Mouse (Mus musculus) stomach, embryonic 14.5 days (tissue): ENCODE measurements around the gene Macrod2. TPM values are rescaled to one million over a fixed set of nuclear protein-coding genes. Genes with fewer than 3 reads are reported as not detected.

Source experiments
- ATAC-seq: fragments of 200-750 bp; cut with Nextera tagmentation; 2 replicates; pipeline ENCODE4 v1.8.0; 2017; ENCODE audit warnings: low read depth, moderate TSS enrichment; ENCODE audit not compliant: insufficient number of reproducible peaks, insufficient read depth, low FRiP score
- H3K27ac ChIP-seq: fragments of 300-500 bp; sonication (generic); 2 replicates; pipeline ENCODE4 v1.5.1; 2014; ENCODE audit warnings: mild to moderate bottlenecking, low read length, moderate library complexity, mixed read lengths
- H3K27me3 ChIP-seq: fragments of 300-500 bp; sonication (generic); 2 replicates; pipeline ENCODE4 v1.6.1; 2014; ENCODE audit warnings: low read length, control low read depth, mixed read lengths; ENCODE audit not compliant: control insufficient read depth, insufficient read depth
- H3K36me3 ChIP-seq: fragments of 300-500 bp; sonication (generic); 2 replicates; pipeline ENCODE4 v1.6.1; 2014; ENCODE audit warnings: mild to moderate bottlenecking, control low read depth, low read length, moderate library complexity, mixed read lengths; ENCODE audit not compliant: control insufficient read depth, insufficient read depth
- H3K4me1 ChIP-seq: fragments of 300-500 bp; sonication (generic); 2 replicates; pipeline ENCODE4 v1.6.1; 2014; ENCODE audit warnings: low read length, control low read depth, mixed read lengths; ENCODE audit not compliant: control insufficient read depth, insufficient read depth
- H3K4me2 ChIP-seq: fragments of 300-500 bp; sonication (generic); replicated peaks from 2 replicates; pipeline ENCODE4 v1.6.1; 2014; ENCODE audit warnings: low read depth, low read length, control low read depth
- H3K4me3 ChIP-seq: fragments of 300-500 bp; sonication (generic); 2 replicates; pipeline ENCODE4 v1.5.1; 2014; ENCODE audit warnings: low read depth, low read length, control low read depth
- H3K9ac ChIP-seq: fragments of 300-500 bp; sonication (generic); replicated peaks from 2 replicates; pipeline ENCODE4 v1.6.1; 2014; ENCODE audit warnings: low read depth, mild to moderate bottlenecking, control low read depth, low read length, moderate library complexity, mixed read lengths
- H3K9me3 ChIP-seq: fragments of 300-500 bp; sonication (generic); 2 replicates; pipeline ENCODE4 v1.6.1; 2016; ENCODE audit warnings: low read depth, low read length, control low read depth; ENCODE audit not compliant: control insufficient read depth
- WGBS: fragments of 180-500 bp; shearing (Covaris S2); extraction: QIAGEN DNeasy Blood & Tissue Kit; methylation state at CpG from one replicate; pipeline ENCODE4 v1.1.7; 2014; 5-methylcytosine and 5-hydroxymethylcytosine counted together
- polyA plus RNA-seq: library from polyadenylated mRNA; unstranded; fragments of >200 nt; fragmentation: Nextera tagmentation; extraction: Ambion mirVana; gene quantifications from 2 replicates; pipeline ENCODE4 v1.2.1, GENCODE M21; 2014

Macrod2 gene
- polyA plus RNA-seq, 1 experiment from 2014 or later = 40.9 TPM

DNA sequence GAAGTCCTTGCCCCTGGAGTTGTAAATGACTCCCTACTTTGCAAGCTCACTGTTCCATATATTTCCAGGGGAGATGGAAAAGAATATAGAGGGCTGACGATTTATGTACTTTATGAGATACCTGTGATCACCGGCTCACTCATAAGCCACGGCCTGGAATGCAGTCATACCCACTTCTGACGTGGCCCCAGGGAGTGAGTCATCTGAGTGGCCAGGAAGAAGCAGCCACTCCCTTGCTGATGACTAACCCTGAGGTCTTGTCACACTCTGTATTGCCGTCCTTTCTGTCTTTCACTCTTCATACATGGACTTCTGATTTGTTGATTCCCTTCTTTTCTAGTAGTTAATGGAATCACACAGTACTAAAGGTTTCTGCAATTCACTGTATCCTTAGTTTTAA lies 395.3 kb downstream of the Macrod2 start:
- H3K9me3 ChIP-seq = no peaks in the 10 kb centered on the region
- H3K4me1 ChIP-seq = no peaks in the 10 kb centered on the region
- H3K36me3 ChIP-seq = no peaks in the 10 kb centered on the region
- no peak overlapping the region for H3K4me2 ChIP-seq
- no peak overlapping the region for H3K9ac ChIP-seq
- 56% methylated on average over 5 of the region's 5 CpGs for WGBS
- H3K27ac ChIP-seq = no peak overlapping the region
- peak; percentile 75; the same call in 1 of the 2 replicates for ATAC-seq
- H3K27me3 ChIP-seq = no peaks in the 10 kb centered on the region
- H3K4me3 ChIP-seq = no peak overlapping the region

DNA sequence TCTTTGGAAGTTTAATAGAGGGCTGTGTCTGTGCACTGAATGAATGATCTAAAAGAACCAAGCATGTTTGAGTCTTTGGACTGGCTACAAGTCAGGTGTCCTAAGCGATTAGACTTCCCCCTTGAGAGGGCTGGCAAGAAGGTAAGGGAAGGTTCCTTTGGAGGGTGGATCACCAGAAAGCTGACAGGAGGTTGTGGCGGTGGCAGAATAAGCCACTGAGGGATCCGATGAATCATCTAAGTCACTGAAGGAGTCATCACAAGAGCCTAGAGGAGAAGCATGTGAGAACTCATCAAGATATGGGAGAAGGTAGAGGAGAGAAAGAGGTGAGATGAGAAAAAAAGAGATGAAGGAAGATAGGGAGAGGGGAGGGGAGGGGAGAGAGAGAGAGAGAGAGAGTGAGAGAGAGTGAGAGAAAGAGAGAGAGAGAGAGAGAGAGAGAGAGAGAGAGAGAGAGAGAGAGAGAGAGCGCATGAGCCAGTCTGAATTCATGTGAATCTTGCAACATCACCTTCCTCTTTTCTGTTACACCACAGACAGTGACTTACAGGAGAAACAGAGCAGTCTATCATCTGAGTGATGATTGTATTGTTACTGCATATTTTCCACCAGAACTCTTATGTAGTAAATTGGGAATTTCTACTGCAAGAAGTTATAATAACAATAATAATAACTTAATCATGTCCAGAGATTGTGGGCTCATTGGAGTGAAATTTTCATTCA lies 398.9 kb downstream of the Macrod2 start:
- 72% methylated on average over 4 of the region's 4 CpGs for WGBS
- ATAC-seq = no peak
- no peaks in the 10 kb centered on the region for H3K36me3 ChIP-seq

DNA sequence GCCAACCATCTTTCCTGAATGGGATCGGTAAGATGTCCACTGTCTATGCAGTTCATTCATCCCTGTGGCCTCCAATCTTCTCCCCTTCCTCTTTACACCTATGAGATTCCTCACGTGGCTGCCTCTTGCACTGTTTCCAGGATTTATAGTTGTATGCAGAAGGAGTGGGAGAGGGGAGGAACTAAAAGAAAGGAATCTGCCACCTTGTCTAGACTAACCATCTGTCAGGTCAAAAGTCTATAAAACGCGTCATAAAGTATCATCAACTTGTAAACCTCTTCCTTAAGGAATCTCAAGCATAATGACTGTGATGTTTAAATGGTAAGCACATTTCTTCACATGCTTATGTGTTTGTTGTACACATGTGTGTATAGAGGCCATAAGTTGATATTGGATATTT lies 416.6 kb downstream of the Macrod2 start:
- no peak for ATAC-seq
- WGBS = 81% methylated on average over 4 of the region's 4 CpGs
- Histone ChIP-seq H3K9ac (no peak overlapping the region), H3K27ac (no peak overlapping the region), H3K4me2 (no peak overlapping the region), H3K9me3 (no peaks in the 10 kb centered on the region), H3K27me3 (no peaks in the 10 kb centered on the region), H3K4me1 (no peaks in the 10 kb centered on the region), H3K36me3 (no peaks in the 10 kb centered on the region), H3K4me3 (no peak overlapping the region)

More for the DNA sequence above, 398.9 kb downstream of the Macrod2 start:
- Histone ChIP-seq H3K27me3 (no peaks in the 10 kb centered on the region), H3K9me3 (no peaks in the 10 kb centered on the region), H3K27ac (no peak overlapping the region), H3K9ac (no peak overlapping the region), H3K4me3 (no peak overlapping the region), H3K4me2 (no peak overlapping the region), H3K4me1 (no peaks in the 10 kb centered on the region)

DNA sequence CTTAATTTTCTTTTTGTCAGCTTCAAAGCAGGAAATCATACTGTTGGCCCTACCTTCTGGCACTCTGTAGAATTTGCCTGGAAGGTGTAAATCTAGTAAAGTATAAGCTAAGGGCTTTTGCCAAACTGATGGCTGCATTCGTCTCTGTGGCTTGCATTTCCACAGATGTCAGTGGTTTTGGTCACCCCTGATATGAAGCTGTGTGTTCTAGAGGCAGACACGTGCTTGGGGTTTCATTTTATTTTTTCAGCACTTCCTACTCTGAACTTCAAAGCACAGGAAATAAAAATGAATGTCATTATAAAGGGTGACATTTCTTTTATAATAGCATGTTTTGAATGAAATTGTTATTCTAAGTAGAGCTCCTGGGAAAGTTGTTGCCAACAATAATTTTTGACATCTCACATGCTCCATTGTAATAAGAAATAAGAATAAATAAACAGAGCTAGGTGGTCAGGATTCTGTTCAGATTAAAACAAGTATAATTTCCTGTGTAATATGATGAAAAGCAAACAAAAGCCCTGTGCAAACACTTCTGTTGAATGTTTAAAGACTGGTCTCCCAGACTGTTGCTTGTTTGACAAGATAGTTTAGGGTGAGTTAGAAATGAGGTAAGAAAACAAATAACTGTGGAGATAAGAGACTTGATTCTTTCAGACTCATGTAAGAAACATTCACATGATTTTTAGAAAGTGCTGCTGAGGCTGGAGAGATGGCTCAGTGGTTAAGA lies 424.4 kb downstream of the Macrod2 start:
- no peak for ATAC-seq
- WGBS = 22% methylated on average over 2 of the region's 2 CpGs
- Histone ChIP-seq H3K4me3 (no peak overlapping the region), H3K9me3 (no peaks in the 10 kb centered on the region), H3K4me2 (no peak overlapping the region), H3K27me3 (no peaks in the 10 kb centered on the region), H3K36me3 (no peaks in the 10 kb centered on the region), H3K27ac (no peak overlapping the region), H3K9ac (no peak overlapping the region), H3K4me1 (no peaks in the 10 kb centered on the region)

DNA sequence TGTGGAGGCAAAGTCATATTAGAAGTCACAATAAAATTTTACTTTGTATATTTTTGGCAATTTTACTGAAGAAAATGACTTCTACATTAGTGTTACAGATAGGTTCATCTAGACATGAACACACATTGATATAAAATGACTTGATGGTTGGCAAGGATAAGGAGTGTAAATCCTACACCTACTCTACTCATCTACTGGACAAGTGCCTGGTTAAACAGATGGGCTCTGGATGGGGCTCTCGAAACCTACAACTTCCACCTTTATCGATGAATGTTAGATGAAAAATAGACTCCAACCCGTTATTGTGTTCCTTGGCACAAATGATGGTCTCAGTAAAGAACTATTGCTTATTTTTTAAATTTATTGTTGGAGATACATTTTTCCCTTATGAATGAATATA lies 427.3 kb downstream of the Macrod2 start:
- Histone ChIP-seq H3K27me3 (no peaks in the 10 kb centered on the region), H3K4me2 (no peak overlapping the region), H3K4me1 (no peaks in the 10 kb centered on the region), H3K9me3 (no peaks in the 10 kb centered on the region), H3K36me3 (no peaks in the 10 kb centered on the region), H3K9ac (no peak overlapping the region), H3K4me3 (no peak overlapping the region), H3K27ac (no peak overlapping the region)
- WGBS = 91% methylated on average over 3 of the region's 3 CpGs
- ATAC-seq = no peak

DNA sequence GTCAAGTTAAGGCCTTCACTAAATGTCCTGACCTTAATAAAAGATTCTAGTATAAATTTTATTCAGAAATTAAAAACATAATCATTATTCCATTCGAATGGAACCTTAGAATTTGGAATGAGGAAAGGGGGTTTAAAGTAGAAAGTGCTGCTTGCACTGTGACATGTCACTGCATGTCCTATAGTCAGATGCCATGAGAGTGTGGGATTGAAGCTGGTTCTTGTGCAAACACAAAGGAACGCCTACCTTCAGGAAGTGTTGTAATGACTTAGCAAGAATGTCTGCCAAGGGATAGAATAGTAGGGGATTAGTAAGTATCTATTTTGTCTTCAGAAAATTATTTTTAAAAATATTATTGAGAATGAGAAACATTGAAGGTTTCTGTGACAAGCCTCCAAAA lies 431.1 kb downstream of the Macrod2 start:
- Histone ChIP-seq H3K36me3 (no peaks in the 10 kb centered on the region), H3K4me3 (no peak overlapping the region), H3K4me1 (no peaks in the 10 kb centered on the region), H3K9me3 (no peaks in the 10 kb centered on the region), H3K27me3 (no peaks in the 10 kb centered on the region), H3K27ac (no peak overlapping the region), H3K4me2 (no peak overlapping the region), H3K9ac (no peak overlapping the region)
- WGBS = 62% methylated on average over 2 of the region's 2 CpGs
- no peak for ATAC-seq

DNA sequence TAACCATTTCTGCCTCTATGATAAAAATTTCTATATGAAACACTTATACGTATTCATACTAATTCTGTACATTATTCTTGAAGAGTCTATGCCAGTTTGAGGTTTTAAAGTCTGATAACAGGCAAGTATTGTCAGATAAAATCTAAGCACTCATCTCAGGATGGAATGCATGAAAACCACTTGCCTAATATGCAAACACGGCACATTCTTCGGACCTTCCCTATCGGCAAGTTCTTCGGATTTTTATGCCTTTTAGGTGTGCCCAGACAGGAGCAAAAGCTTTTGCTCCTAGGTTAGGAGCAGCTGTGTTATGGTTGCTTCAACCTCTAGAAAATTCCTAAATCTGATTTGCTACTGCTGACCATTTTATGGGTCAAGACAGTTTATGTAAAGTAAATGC lies 433.8 kb downstream of the Macrod2 start:
- Histone ChIP-seq H3K4me2 (no peak overlapping the region), H3K9ac (no peak overlapping the region), H3K27ac (no peak overlapping the region), H3K27me3 (no peaks in the 10 kb centered on the region), H3K4me1 (no peaks in the 10 kb centered on the region), H3K9me3 (no peaks in the 10 kb centered on the region), H3K4me3 (no peak overlapping the region), H3K36me3 (no peaks in the 10 kb centered on the region)
- no peak for ATAC-seq
- 59% methylated on average over 5 of the region's 5 CpGs for WGBS

DNA sequence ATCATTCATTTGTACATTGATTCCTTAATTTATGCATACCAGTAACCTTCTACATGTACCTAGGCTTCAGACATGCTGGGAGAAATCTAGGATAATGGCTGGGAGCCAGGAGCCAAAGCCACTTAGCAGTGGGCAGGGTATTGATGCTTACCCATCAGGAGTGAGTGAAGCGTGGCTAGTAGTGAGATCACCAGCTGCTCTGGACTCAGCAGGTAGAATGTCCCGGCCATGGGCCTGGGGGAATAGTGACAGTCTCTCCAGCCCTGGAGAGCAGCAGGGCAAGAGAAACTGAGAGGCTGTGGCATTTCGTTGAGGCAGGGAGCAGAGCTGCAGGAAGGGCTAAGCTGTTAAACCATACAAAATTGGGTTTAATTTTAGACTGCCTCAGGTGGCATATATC lies 435.0 kb downstream of the Macrod2 start:
- ATAC-seq = no peak
- 75% methylated on average over 3 of the region's 3 CpGs for WGBS
- no peaks in the 10 kb centered on the region for H3K9me3 ChIP-seq

More for the DNA sequence above, 435.0 kb downstream of the Macrod2 start:
- Histone ChIP-seq H3K9ac (no peak overlapping the region), H3K4me3 (no peak overlapping the region), H3K4me2 (no peak overlapping the region), H3K4me1 (no peaks in the 10 kb centered on the region), H3K27ac (no peak overlapping the region), H3K27me3 (no peaks in the 10 kb centered on the region), H3K36me3 (no peaks in the 10 kb centered on the region)
